Mouse (Mus musculus): Measurements from ENCODE around the gene Ifi27l2b. TPM values are rescaled to one million over a fixed set of nuclear protein-coding genes. Genes with fewer than 3 reads are reported as not detected.
A peak's percentile ranks its signal among the peaks of the same experiment; 100 is the strongest.
"Not testable (repeated sequence)": the region's sequence is repeated elsewhere in the genome, so short reads cannot be mapped to it uniquely, and the experiment has no call there.

Gene Ifi27l2b
- polyA plus RNA-seq, 1 experiment from 2014 or later: 0.31 TPM

DNA sequence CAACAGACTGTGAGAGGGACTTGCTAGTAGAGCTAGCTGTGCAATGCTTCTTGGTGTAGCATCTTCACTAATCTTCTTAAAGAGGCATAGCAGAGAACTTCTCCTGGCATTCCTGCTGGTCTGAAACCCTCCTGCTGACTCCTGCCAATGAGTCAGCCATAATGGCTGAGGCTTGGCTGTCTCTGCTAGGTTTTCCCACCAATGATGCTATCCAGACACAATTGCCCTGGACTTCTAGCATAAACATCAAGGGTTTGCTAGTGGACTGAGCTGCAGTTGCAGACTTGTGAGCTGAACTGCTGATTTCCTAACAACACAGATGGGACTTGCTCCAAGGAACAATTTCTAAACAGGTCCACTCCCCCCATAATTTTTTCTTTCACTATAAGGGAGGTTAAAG is 3.7 kb downstream of the Ifi27l2b start:
- Histone ChIP-seq H3K4me1 (ENCODE audit: control insufficient read depth, low read depth, low read length) (no peaks in the 10 kb centered on the region), H3K27me3 (ENCODE audit: control insufficient read depth, insufficient read depth, low read depth, low read length) (no peaks in the 10 kb centered on the region), H3K4me2 (ENCODE audit: low read depth, low read length) (no peak overlapping the region), H3K4me3 (ENCODE audit: low read depth, low read length) (no peak overlapping the region), H3K9me3 (replicated peaks; ENCODE audit: control insufficient read depth, low read length) (no peaks in the 10 kb centered on the region), H3K9ac (ENCODE audit: low read depth, low read length) (no peak overlapping the region), H3K36me3 (ENCODE audit: control insufficient read depth, insufficient read depth) (no peaks in the 10 kb centered on the region), H3K27ac (ENCODE audit: low read length) (no peak overlapping the region)
- ATAC-seq (ENCODE audit: low read depth): no peak

DNA sequence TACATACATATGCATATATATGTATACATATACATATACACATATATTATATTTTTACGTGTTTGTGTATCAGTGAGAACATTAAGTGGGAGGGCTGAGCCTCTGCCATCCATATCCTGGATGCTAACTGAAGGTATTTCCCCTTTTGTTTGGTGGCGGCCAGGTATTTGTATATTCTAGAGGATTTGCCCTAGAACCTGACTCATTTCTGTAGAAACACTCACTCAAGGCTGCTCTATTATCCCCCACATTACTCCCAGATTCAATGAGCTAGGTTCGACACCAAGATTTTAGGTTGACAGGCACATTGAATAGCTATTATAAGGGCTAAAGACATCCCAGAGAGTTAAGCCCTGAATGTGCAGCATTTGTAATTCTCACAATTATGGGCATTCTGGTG is 12.0 kb downstream of the Ifi27l2b start:
- H3K36me3 ChIP-seq (ENCODE audit: control insufficient read depth, insufficient read depth): no peaks in the 10 kb centered on the region
- H3K27me3 ChIP-seq (ENCODE audit: control insufficient read depth, insufficient read depth, low read depth, low read length): no peaks in the 10 kb centered on the region
- no peaks in the 10 kb centered on the region for H3K9me3 ChIP-seq (replicated peaks; ENCODE audit: control insufficient read depth, low read length)
- 64% methylated on average over 3 of the region's 3 CpGs for WGBS (ENCODE audit: insufficient replicate concordance)
- H3K4me3 ChIP-seq (ENCODE audit: low read depth, low read length): no peak overlapping the region
- H3K27ac ChIP-seq (ENCODE audit: low read length): no peak overlapping the region
- H3K4me2 ChIP-seq (ENCODE audit: low read depth, low read length): no peak overlapping the region
- H3K9ac ChIP-seq (ENCODE audit: low read depth, low read length): no peak overlapping the region
- no peaks in the 10 kb centered on the region for H3K4me1 ChIP-seq (ENCODE audit: control insufficient read depth, low read depth, low read length)
- no peak for ATAC-seq (ENCODE audit: low read depth)

DNA sequence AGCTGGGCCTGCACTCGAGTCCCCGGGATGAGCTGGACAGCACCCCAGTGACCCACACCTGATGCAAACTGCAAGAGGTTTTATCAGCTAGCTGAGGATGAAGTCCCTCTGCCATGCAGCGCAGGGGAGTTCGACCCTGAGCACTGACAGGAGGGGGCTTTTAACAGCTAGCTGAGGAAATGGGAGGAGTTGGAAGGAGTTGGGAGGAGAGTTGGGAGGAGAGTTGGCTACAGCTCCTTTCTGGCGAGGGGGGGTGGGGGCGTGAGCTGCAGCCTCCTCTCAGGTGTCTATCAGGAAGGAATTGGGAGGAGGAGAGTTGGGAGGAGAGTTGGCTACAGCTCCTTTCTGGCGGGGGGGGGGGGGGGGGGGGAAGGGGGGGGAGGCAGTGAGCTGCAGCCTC is 12.8 kb downstream of the Ifi27l2b start:
- 34% methylated on average over 6 of the region's 7 CpGs for WGBS (ENCODE audit: insufficient replicate concordance)
- H3K4me2 ChIP-seq (ENCODE audit: low read depth, low read length): not testable (repeated sequence)

DNA sequence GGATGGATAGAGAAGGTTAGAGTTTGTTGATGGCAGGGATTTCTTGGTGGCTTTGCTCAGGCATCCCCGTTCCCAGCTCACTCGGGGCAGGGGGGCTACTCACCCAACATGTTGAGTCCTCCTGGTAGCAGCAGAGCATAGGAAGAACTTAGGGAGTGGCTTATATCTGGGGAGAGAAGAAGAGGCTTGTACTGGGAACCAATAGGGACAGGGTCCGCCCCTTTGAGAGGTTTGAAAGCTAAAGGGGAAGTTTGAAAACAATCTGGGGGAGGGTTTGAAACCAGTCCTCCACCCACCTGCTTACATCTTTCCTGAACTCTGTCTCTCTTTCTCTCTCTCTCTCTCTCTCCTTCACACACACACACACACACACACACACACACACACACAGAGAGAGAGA is 13.5 kb downstream of the Ifi27l2b start, which contains the start of gene Ifi27l2a:
Gene Ifi27l2a, minus strand, starts transcription at position 157 of the 400 bp plus-strand sequence.
- no peak within 1 kb of the TSS for H3K27ac ChIP-seq (ENCODE audit: low read length)
- H3K9ac ChIP-seq (ENCODE audit: low read depth, low read length): no peak within 1 kb of the TSS
- H3K4me2 ChIP-seq (ENCODE audit: low read depth, low read length): no peak within 1 kb of the TSS
- H3K36me3 ChIP-seq (ENCODE audit: control insufficient read depth, insufficient read depth): no peaks in the 10 kb centered on the region
- no peaks in the 10 kb centered on the region for H3K27me3 ChIP-seq (ENCODE audit: control insufficient read depth, insufficient read depth, low read depth, low read length)
- H3K9me3 ChIP-seq (replicated peaks; ENCODE audit: control insufficient read depth, low read length): no peaks in the 10 kb centered on the region
- H3K4me3 ChIP-seq (ENCODE audit: low read depth, low read length): no peak within 1 kb of the TSS
- ATAC-seq (ENCODE audit: low read depth): peak; percentile 13; the same call in 1 of the 2 replicates
- 47% methylated on average over 3 of the region's 3 CpGs for WGBS (ENCODE audit: insufficient replicate concordance)
- no peaks in the 10 kb centered on the region for H3K4me1 ChIP-seq (ENCODE audit: control insufficient read depth, low read depth, low read length)

More for the DNA sequence above, 12.8 kb downstream of the Ifi27l2b start:
- not testable (repeated sequence) for ATAC-seq (ENCODE audit: low read depth); H3K27me3 ChIP-seq (ENCODE audit: control insufficient read depth, insufficient read depth, low read depth, low read length); H3K4me1 ChIP-seq (ENCODE audit: control insufficient read depth, low read depth, low read length); H3K9me3 ChIP-seq (replicated peaks; ENCODE audit: control insufficient read depth, low read length); H3K27ac ChIP-seq (ENCODE audit: low read length); H3K4me3 ChIP-seq (ENCODE audit: low read depth, low read length); H3K9ac ChIP-seq (ENCODE audit: low read depth, low read length); H3K36me3 ChIP-seq (ENCODE audit: control insufficient read depth, insufficient read depth)

DNA sequence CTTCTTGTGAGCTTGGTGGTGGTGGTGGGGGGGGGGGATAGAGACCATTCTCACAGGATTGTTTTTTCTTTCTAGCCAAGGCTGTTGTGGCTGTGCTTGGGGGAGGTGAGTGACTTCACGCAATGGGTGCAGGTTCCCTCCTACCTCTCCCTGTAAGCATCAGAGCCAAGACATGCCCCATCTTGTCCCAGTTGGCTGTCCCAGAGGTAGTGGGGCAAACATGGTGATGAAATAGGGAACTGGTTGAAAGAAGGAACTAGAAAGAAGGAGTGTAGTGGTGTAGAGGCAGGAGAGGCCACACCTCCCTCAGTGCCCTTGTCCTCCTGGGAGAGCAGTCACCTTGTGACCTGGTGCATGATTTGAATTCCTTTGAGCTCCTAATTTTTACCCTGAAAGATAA is 19.4 kb downstream of the Ifi27l2b start:
- WGBS (ENCODE audit: insufficient replicate concordance): 79% methylated on average over 1 of the region's 1 CpGs
- ATAC-seq (ENCODE audit: low read depth): no peak
- Histone ChIP-seq H3K4me3 (ENCODE audit: low read depth, low read length) (no peak overlapping the region), H3K4me2 (ENCODE audit: low read depth, low read length) (no peak overlapping the region), H3K9ac (ENCODE audit: low read depth, low read length) (no peak overlapping the region), H3K36me3 (ENCODE audit: control insufficient read depth, insufficient read depth) (no peaks in the 10 kb centered on the region), H3K27me3 (ENCODE audit: control insufficient read depth, insufficient read depth, low read depth, low read length) (no peaks in the 10 kb centered on the region), H3K9me3 (replicated peaks; ENCODE audit: control insufficient read depth, low read length) (no peaks in the 10 kb centered on the region), H3K27ac (ENCODE audit: low read length) (no peak overlapping the region), H3K4me1 (ENCODE audit: control insufficient read depth, low read depth, low read length) (no peaks in the 10 kb centered on the region)

DNA sequence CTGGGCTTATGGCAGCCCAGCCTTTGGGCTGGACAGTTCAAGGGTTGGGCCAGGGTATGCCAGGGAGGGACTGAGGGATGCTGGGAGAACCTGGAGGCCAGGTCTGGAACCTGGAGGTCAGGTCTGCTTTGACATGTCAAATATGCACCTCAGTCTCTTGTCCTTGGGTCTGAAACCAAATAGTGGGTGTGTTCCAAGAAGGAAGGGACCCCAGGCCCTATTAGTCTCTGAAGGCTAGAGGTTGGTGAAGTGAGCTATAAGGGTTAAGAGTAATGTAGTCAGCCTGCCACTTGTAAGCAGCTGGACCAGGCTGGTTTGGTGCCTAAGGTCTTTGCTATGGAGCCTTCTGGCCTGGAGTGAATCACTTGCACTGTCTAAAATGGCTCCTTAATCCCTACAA is 22.2 kb downstream of the Ifi27l2b start:
- H3K9me3 ChIP-seq (replicated peaks; ENCODE audit: control insufficient read depth, low read length): no peaks in the 10 kb centered on the region
- H3K27me3 ChIP-seq (ENCODE audit: control insufficient read depth, insufficient read depth, low read depth, low read length): no peaks in the 10 kb centered on the region
- no peak overlapping the region for H3K4me2 ChIP-seq (ENCODE audit: low read depth, low read length)
- ATAC-seq (ENCODE audit: low read depth): no peak
- H3K4me3 ChIP-seq (ENCODE audit: low read depth, low read length): no peak overlapping the region
- H3K27ac ChIP-seq (ENCODE audit: low read length): no peak overlapping the region
- H3K9ac ChIP-seq (ENCODE audit: low read depth, low read length): no peak overlapping the region
- H3K4me1 ChIP-seq (ENCODE audit: control insufficient read depth, low read depth, low read length): no peaks in the 10 kb centered on the region
- no peaks in the 10 kb centered on the region for H3K36me3 ChIP-seq (ENCODE audit: control insufficient read depth, insufficient read depth)

DNA sequence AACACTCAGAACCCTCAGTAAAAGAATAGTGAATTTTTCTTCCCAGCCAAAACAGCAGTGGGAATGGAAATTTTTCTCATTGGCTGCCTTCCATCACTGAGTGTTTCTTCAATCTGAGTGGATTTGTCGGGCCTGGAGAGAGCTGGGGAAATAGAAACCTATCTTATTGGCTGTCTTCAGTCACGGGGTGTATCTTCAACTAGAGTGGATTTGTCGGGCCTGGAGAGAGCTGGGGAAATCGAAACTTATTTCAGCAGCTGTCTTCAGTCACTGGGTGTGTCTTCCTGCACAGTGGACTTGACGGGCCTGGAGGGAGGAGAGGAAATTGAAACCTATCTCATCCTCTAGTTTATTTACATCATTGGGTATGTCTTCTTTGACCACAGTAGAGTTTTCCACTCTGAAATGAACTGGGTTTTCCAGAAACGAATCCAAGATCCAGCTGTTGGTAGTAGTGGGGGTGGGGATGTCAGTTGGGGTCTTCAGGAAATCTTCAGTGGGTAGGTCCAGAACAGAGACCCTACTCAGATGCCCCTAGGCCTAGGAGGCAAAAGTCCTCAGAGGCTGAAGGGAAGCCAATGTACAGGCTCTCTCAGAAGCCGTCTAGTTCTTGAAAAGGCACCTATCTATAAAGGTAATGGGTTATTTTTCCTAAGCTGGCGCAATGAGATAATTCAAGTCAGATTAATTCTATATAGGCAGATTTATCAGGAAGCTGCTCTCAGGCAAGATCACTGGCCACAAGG is 22.9 kb downstream of the Ifi27l2b start, which contains the start of gene Ifi27:
Gene Ifi27, plus strand, starts transcription at position 226 of the 746 bp plus-strand sequence.
- Histone ChIP-seq H3K27me3 (ENCODE audit: control insufficient read depth, insufficient read depth, low read depth, low read length) (no peaks in the 10 kb centered on the region), H3K9me3 (replicated peaks; ENCODE audit: control insufficient read depth, low read length) (no peaks in the 10 kb centered on the region), H3K4me3 (ENCODE audit: low read depth, low read length) (peak within 1 kb of the TSS; percentile 14; the same call in 1 of the 2 replicates), H3K4me1 (ENCODE audit: control insufficient read depth, low read depth, low read length) (no peaks in the 10 kb centered on the region), H3K27ac (ENCODE audit: low read length) (no peak within 1 kb of the TSS), H3K9ac (ENCODE audit: low read depth, low read length) (no peak within 1 kb of the TSS), H3K4me2 (ENCODE audit: low read depth, low read length) (peak within 1 kb of the TSS; percentile 33; the same call in 1 of the 2 replicates), H3K36me3 (ENCODE audit: control insufficient read depth, insufficient read depth) (no peaks in the 10 kb centered on the region)
- 36% methylated on average over 8 of the region's 8 CpGs for WGBS (ENCODE audit: insufficient replicate concordance)
- ATAC-seq (ENCODE audit: low read depth): peak; percentile 89

DNA sequence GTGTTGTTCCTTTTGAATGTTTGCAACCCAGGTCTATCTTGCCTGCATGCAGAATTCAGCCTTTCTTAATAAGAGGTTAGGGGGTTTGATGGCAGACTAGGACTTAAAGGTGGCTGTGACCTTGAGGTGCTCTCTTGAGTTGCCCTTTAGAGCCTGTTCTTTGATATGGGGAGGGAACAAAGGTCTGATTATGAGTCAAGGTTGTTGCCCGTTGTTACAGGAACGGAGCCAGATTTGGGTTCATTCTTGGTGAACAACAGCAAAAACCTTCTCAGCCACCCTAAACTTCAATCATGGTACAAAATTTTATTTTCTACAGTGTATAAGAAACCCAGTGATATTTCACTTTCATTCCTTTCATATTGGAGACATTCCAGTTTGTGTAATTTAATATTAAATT is 23.6 kb downstream of the Ifi27l2b start:
- 73% methylated on average over 2 of the region's 2 CpGs for WGBS (ENCODE audit: insufficient replicate concordance)
- Histone ChIP-seq H3K4me2 (ENCODE audit: low read depth, low read length) (no peak overlapping the region), H3K4me1 (ENCODE audit: control insufficient read depth, low read depth, low read length) (no peaks in the 10 kb centered on the region), H3K9me3 (replicated peaks; ENCODE audit: control insufficient read depth, low read length) (no peaks in the 10 kb centered on the region), H3K4me3 (ENCODE audit: low read depth, low read length) (no peak overlapping the region), H3K27ac (ENCODE audit: low read length) (no peak overlapping the region), H3K27me3 (ENCODE audit: control insufficient read depth, insufficient read depth, low read depth, low read length) (no peaks in the 10 kb centered on the region), H3K36me3 (ENCODE audit: control insufficient read depth, insufficient read depth) (no peaks in the 10 kb centered on the region), H3K9ac (ENCODE audit: low read depth, low read length) (no peak overlapping the region)
- no peak for ATAC-seq (ENCODE audit: low read depth)

DNA sequence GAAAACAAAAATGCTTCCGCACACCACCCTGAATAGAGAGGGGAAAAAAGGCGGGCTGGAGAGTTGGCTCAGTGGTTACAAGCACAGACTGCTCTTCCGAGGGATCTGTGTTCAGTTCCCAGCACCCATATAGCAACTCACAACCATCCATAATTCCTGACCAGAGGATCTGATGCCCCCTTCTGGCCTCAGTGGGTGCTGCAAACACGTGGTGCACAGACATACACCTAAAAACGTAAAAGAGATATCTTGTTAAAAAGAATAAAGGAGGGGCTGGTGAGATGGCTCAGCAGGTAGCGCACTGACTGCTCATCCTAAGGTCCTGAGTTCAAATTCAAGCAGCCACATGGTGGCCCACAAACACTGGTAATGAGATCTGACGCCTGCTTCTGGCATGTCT is 30.3 kb downstream of the Ifi27l2b start:
- Histone ChIP-seq H3K27me3 (ENCODE audit: control insufficient read depth, insufficient read depth, low read depth, low read length) (no peaks in the 10 kb centered on the region), H3K36me3 (ENCODE audit: control insufficient read depth, insufficient read depth) (peaks cover 8% of the 10 kb centered on the region), H3K4me2 (ENCODE audit: low read depth, low read length) (no peak overlapping the region), H3K9me3 (replicated peaks; ENCODE audit: control insufficient read depth, low read length) (peaks cover 2% of the 10 kb centered on the region; the same call in 1 of the 2 replicates), H3K9ac (ENCODE audit: low read depth, low read length) (no peak overlapping the region), H3K27ac (ENCODE audit: low read length) (no peak overlapping the region), H3K4me1 (ENCODE audit: control insufficient read depth, low read depth, low read length) (peaks cover 19% of the 10 kb centered on the region), H3K4me3 (ENCODE audit: low read depth, low read length) (no peak overlapping the region)
- ATAC-seq (ENCODE audit: low read depth): no peak
- 86% methylated on average over 7 of the region's 7 CpGs for WGBS (ENCODE audit: insufficient replicate concordance)

All from liver, embryonic 16.5 days (tissue).